Mouse (Mus musculus) stomach, postnatal 0 days (tissue): ENCODE results near the gene Cd101. TPM values are rescaled to one million over a fixed set of nuclear protein-coding genes. Genes with fewer than 3 reads are reported as not detected.

Experiments
- ATAC-seq: fragments of 200-750 bp; cut with Nextera tagmentation; 2 replicates; pipeline ENCODE4 v1.8.0; 2017; ENCODE audit not compliant: low FRiP score, low TSS enrichment
- DNase-seq: peaks from one replicate; pipeline ENCODE4 v3.0.0-alpha.2; 2016; ENCODE audit warnings: low spot score
- H3K27ac ChIP-seq: fragments of 300-500 bp; sonication (generic); replicated peaks from 2 replicates; pipeline ENCODE4 v1.5.1; 2014; ENCODE audit warnings: mild to moderate bottlenecking, control low read depth
- H3K27me3 ChIP-seq: fragments of 300-500 bp; sonication (generic); 2 replicates; pipeline ENCODE4 v1.6.1; 2014; ENCODE audit warnings: low read length; ENCODE audit not compliant: control insufficient read depth, insufficient read depth
- H3K36me3 ChIP-seq: fragments of 300-500 bp; sonication (generic); 2 replicates; pipeline ENCODE4 v1.6.1; 2014; ENCODE audit warnings: low read length, mixed read lengths; ENCODE audit not compliant: control insufficient read depth, insufficient read depth
- H3K4me1 ChIP-seq: fragments of 300-500 bp; sonication (generic); replicated peaks from 2 replicates; pipeline ENCODE4 v1.6.1; 2014; ENCODE audit warnings: antibody characterized with exemption; ENCODE audit not compliant: control insufficient read depth, insufficient read depth
- H3K4me2 ChIP-seq: fragments of 300-500 bp; sonication (generic); replicated peaks from 2 replicates; pipeline ENCODE4 v1.6.1; 2014; ENCODE audit warnings: low read depth, mild to moderate bottlenecking, control low read depth, moderate library complexity
- H3K4me3 ChIP-seq: fragments of 300-500 bp; sonication (generic); 2 replicates; pipeline ENCODE4 v1.5.1; 2014; ENCODE audit warnings: low read depth, low read length, control low read depth
- H3K9ac ChIP-seq: fragments of 300-500 bp; sonication (generic); 2 replicates; pipeline ENCODE4 v1.6.1; 2014; ENCODE audit warnings: mild to moderate bottlenecking, low read length, control low read depth, mixed read lengths
- H3K9me3 ChIP-seq: fragments of 300-500 bp; sonication (generic); 2 replicates; pipeline ENCODE4 v1.6.1; 2016; ENCODE audit warnings: low read length; ENCODE audit not compliant: control insufficient read depth
- CTCF ChIP-seq: IDR thresholded peaks from 2 replicates; pipeline ENCODE4 v1.5.1; 2016; ENCODE audit warnings: antibody characterized with exemption, low read depth, mild to moderate bottlenecking, moderate library complexity
- EP300 ChIP-seq: optimal IDR thresholded peaks from 2 replicates; pipeline ENCODE3; 2016; ENCODE audit warnings: antibody characterized with exemption
- WGBS: fragments of 180-500 bp; shearing (Covaris S2); extraction: QIAGEN DNeasy Blood & Tissue Kit; methylation state at CpG from one replicate; pipeline ENCODE4 v1.1.7; 2014; 5-methylcytosine and 5-hydroxymethylcytosine counted together
- polyA plus RNA-seq: library from polyadenylated mRNA; unstranded; fragments of >200 nt; fragmentation: Nextera tagmentation; extraction: Ambion mirVana; gene quantifications from 2 replicates; pipeline ENCODE4 v1.2.1, GENCODE M21; 2015

Gene Cd101
- polyA plus RNA-seq, 1 experiment from 2014 or later = 0.06 TPM

DNA sequence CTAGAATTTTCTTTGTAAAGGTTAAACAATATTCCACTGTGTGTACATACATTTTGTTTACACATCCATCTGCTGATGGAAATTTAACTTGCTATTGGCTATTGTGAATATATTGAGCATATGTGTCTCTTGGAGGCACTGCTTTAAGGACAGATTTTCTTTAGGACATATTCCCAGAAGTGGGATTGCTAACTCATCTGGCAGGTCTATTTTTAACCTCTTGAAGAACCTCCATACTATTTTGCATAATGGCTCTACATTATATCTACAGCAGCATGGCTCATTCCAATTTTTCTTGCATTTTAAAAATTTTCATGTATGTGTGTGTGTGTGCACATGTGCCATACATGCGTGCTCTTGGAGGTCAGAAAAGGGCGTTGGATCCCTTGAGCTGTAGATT lies 6.6 kb upstream of the Cd101 start:
- no peaks in the 10 kb centered on the region for H3K36me3 ChIP-seq
- ATAC-seq (no peak), DNase-seq (no peak)
- H3K9me3 ChIP-seq = no peaks in the 10 kb centered on the region
- 99% methylated on average over 2 of the region's 2 CpGs for WGBS
- H3K27ac ChIP-seq = no peak overlapping the region
- no peaks in the 10 kb centered on the region for H3K4me1 ChIP-seq
- no peak overlapping the region for H3K4me2 ChIP-seq
- no peak for TF ChIP-seq EP300
- no peak for TF ChIP-seq CTCF
- H3K27me3 ChIP-seq = no peaks in the 10 kb centered on the region
- H3K4me3 ChIP-seq = no peak overlapping the region
- H3K9ac ChIP-seq = no peak overlapping the region

DNA sequence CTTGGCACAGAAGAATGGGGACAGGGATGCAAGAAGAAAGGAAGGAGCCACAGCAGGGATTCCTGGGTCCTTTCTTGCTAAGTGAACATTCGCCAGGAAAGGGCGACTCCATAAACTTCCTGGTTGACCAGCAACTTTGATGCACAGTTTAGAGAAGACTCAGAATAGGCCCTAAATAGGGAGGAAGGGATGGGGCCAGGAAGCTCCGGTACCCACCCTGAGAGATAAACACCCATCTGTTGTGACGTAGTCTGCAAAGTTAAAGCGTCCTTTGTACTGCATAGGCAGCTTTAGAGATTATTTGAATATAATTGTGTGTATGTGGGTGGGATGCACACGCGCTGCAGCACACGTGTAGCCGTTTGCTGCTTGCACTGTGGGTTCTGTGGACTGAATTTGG lies 5.2 kb upstream of the Cd101 start:
- Histone ChIP-seq H3K4me3 (no peak overlapping the region), H3K36me3 (no peaks in the 10 kb centered on the region), H3K9ac (no peak overlapping the region), H3K27me3 (no peaks in the 10 kb centered on the region), H3K9me3 (no peaks in the 10 kb centered on the region), H3K27ac (no peak overlapping the region), H3K4me2 (no peak overlapping the region), H3K4me1 (no peaks in the 10 kb centered on the region)
- no peak for TF ChIP-seq CTCF
- TF ChIP-seq EP300 = no peak
- no peak for ATAC-seq
- no peak for DNase-seq
- 80% methylated on average over 9 of the region's 9 CpGs for WGBS

DNA sequence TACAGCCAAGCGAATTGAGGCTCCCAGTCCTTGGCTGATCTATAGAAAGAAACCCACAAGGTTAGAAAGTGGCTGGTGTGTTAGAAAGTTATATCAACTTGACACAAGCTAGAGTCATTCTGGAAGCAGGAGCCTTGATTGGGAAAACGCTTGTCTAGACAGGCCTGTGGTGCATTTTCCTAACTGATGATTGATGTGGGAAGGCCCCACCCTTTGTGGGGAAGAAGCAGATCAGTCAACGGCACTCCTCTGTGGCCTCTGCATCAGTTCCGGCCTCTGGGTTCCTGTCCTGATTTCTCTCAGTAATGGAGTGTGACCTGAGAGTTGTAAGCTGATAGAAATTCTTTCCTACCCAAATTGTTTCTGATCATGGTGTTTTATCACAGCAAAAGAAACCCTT lies 4.3 kb upstream of the Cd101 start:
- TF ChIP-seq CTCF (no peak), EP300 (no peak)
- ATAC-seq (no peak), DNase-seq (no peak)
- Histone ChIP-seq H3K4me3 (no peak overlapping the region), H3K27ac (peak overlapping the region; percentile 31; the same call in 1 of the 2 replicates), H3K4me2 (no peak overlapping the region), H3K4me1 (no peaks in the 10 kb centered on the region), H3K36me3 (no peaks in the 10 kb centered on the region), H3K9ac (no peak overlapping the region), H3K9me3 (no peaks in the 10 kb centered on the region), H3K27me3 (no peaks in the 10 kb centered on the region)
- 41% methylated on average over 4 of the region's 4 CpGs for WGBS

DNA sequence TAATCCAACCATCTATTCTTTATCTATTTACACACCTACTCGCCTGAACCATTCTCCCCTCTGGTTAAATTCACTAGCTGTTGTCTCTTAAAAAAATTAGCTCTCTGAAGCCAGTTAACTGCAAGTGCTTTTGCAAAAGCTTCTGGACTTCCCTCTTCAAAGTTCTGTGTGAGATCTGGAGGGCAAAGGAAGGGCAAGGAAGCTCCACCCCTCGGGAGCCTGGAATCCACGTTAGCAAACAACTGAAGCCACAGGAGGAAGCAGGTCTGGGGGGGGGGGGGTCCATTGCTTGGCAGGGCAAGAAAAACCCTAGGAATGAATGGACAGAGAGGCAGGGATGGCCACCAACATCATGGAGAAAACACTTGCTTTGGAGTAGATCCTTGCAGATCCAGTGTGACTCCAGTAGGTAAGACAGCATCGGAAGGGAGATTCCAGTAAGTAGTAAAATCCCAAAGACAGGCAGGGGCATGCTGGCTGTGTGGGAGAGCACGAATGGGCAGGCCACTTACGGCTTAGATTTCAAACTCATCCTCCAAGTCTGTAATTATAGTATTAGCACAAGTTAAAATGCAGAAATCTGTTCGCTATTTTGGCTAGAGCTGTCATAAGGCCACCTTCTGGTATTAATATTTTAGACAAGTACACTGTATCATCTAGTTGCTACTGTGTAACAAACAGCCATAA lies 2.2 kb upstream of the Cd101 start:
- Histone ChIP-seq H3K27ac (0 out of 2 replicates have a peak overlapping the region, but pooled peaks have one; percentile 24), H3K4me3 (no peak overlapping the region), H3K9ac (no peak overlapping the region), H3K27me3 (no peaks in the 10 kb centered on the region), H3K9me3 (no peaks in the 10 kb centered on the region), H3K4me2 (no peak overlapping the region), H3K36me3 (no peaks in the 10 kb centered on the region), H3K4me1 (no peaks in the 10 kb centered on the region)
- TF ChIP-seq CTCF = no peak
- no peak for TF ChIP-seq EP300
- DNase-seq = peak; percentile 45
- ATAC-seq = no peak
- 43% methylated on average over 7 of the region's 7 CpGs for WGBS

DNA sequence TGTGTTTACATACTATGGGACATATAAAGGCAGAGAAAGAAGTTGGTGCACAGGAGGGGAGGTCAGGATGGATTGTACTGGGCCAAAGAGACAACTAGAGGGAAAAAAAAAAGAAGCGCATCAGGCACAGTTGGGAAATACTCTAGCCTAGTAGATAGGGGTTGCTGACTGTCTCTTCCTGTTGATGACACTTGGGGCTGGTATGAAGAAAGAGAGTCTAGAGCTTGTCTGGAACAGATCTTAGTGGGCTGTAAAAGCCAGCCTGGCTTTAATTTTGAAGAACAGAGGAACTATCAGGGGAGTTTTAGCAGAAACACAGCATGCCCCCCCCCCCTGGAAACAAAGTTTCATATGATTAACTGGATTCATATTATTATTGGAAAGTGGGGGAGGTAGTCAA lies 1.3 kb upstream of the Cd101 start:
- H3K4me1 ChIP-seq = no peaks in the 10 kb centered on the region
- no peaks in the 10 kb centered on the region for H3K36me3 ChIP-seq
- no peak overlapping the region for H3K27ac ChIP-seq
- no peak overlapping the region for H3K4me3 ChIP-seq
- no peak for DNase-seq
- no peak overlapping the region for H3K9ac ChIP-seq
- ATAC-seq = no peak
- H3K27me3 ChIP-seq = no peaks in the 10 kb centered on the region
- WGBS = 97% methylated on average over 1 of the region's 1 CpGs
- TF ChIP-seq EP300 (no peak), CTCF (no peak)
- no peak overlapping the region for H3K4me2 ChIP-seq
- no peaks in the 10 kb centered on the region for H3K9me3 ChIP-seq

DNA sequence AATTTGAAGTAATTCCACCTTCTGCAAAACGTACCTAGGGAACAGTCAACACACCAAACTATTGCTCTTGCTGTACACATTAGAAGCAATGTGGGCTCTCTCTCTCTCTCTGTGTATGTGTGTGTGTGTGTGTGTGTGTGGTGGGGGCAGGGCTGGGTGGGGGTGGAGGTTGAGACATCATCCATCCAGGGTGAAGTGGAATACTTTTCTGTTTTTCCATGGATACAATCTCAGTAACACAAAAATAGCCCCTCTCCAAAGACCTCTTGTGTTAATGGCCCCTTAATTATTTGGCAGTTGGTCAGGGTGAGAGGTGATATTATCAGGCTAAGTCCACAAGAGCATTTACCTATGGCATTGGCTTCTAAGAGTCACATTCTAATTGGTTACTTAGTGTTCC lies 2.6 kb downstream of the Cd101 start:
- no peak overlapping the region for H3K4me2 ChIP-seq
- H3K27me3 ChIP-seq = no peaks in the 10 kb centered on the region
- H3K9ac ChIP-seq = no peak overlapping the region
- no peaks in the 10 kb centered on the region for H3K4me1 ChIP-seq
- H3K9me3 ChIP-seq = no peaks in the 10 kb centered on the region
- TF ChIP-seq CTCF (no peak), EP300 (no peak)
- no peak overlapping the region for H3K4me3 ChIP-seq
- no peak overlapping the region for H3K27ac ChIP-seq
- DNase-seq (no peak), ATAC-seq (no peak)
- no peaks in the 10 kb centered on the region for H3K36me3 ChIP-seq
- 78% methylated on average over 1 of the region's 1 CpGs for WGBS
